Mouse (Mus musculus) lung, postnatal 0 days (tissue): ENCODE results near the gene Med26. TPM values are rescaled to one million over a fixed set of nuclear protein-coding genes. Genes with fewer than 3 reads are reported as not detected.

Experiments
- ATAC-seq: fragments of 200-750 bp; cut with Nextera tagmentation; 2 replicates; pipeline ENCODE4 v1.8.0; 2017; ENCODE audit warnings: moderate library complexity
- DNase-seq: peaks from one replicate; pipeline ENCODE4 v3.0.0-alpha.2; 2016; ENCODE audit warnings: low spot score
- H3K27ac ChIP-seq: fragments of 300-500 bp; sonication (generic); 2 replicates; pipeline ENCODE4 v1.5.1; 2014; ENCODE audit warnings: antibody characterized with exemption, mild to moderate bottlenecking, low read length, mixed read lengths
- H3K27me3 ChIP-seq: fragments of 300-500 bp; sonication (generic); replicated peaks from 2 replicates; pipeline ENCODE4 v1.6.1; 2014; ENCODE audit warnings: low read length, mixed read lengths; ENCODE audit not compliant: insufficient read depth
- H3K36me3 ChIP-seq: fragments of 300-500 bp; sonication (generic); 2 replicates; pipeline ENCODE4 v1.6.1; 2014; ENCODE audit warnings: low read length, mixed read lengths; ENCODE audit not compliant: insufficient read depth
- H3K4me1 ChIP-seq: fragments of 300-500 bp; sonication (generic); 2 replicates; pipeline ENCODE4 v1.6.1; 2014; ENCODE audit warnings: antibody characterized with exemption, low read depth, low read length, mixed read lengths; ENCODE audit not compliant: insufficient read depth
- H3K4me2 ChIP-seq: fragments of 300-500 bp; sonication (generic); replicated peaks from 2 replicates; pipeline ENCODE4 v1.6.1; 2014; ENCODE audit warnings: low read depth, mild to moderate bottlenecking, low read length, moderate library complexity, mixed read lengths
- H3K4me3 ChIP-seq: fragments of 300-500 bp; sonication (generic); 2 replicates; pipeline ENCODE4 v1.5.1; 2014; ENCODE audit warnings: low read depth, low read length
- H3K9ac ChIP-seq: fragments of 300-500 bp; sonication (generic); replicated peaks from 2 replicates; pipeline ENCODE4 v1.6.1; 2014; ENCODE audit warnings: low read depth, mild to moderate bottlenecking
- H3K9me3 ChIP-seq: fragments of 300-500 bp; sonication (generic); 2 replicates; pipeline ENCODE4 v1.6.1; 2016; ENCODE audit warnings: low read length, mixed read lengths
- CTCF ChIP-seq: IDR thresholded peaks from 2 replicates; pipeline ENCODE4 v1.5.1; 2016; ENCODE audit warnings: antibody characterized with exemption, mild to moderate bottlenecking
- EP300 ChIP-seq: IDR thresholded peaks from 2 replicates; pipeline ENCODE4 v1.6.1; 2016; ENCODE audit warnings: antibody characterized with exemption, mild to moderate bottlenecking, control low read depth
- WGBS: fragments of 180-500 bp; shearing (Covaris S2); extraction: QIAGEN DNeasy Blood & Tissue Kit; methylation state at CpG from one replicate; pipeline ENCODE4 v1.1.7; 2014; 5-methylcytosine and 5-hydroxymethylcytosine counted together
- polyA plus RNA-seq: library from polyadenylated mRNA; unstranded; fragments of >200 nt; fragmentation: Nextera tagmentation; extraction: Ambion mirVana; gene quantifications from 2 replicates; pipeline ENCODE4 v1.2.1, GENCODE M21; 2015

Med26 gene
- polyA plus RNA-seq, 1 experiment from 2014 or later, result 9.6 TPM

DNA sequence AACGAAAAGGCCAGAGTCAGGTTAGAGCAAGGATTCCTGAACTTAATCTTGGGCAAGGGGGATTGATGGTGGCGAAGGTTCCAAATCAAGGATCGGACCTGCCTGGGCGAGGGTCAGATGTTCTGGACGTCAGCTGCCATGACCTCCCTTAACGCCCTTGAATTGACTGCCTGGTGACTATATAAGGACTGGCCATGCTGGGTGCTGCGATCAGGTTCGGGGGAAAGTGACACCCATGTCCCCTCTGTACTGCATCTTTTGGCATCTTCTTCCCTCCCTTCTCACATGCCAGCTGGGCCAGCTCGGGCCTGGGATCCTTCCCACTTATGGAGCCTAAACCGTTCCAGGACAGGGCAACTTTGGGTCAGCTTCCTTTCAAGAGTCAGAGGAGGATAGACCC is 24.4 kb upstream of the Med26 start:
- Histone ChIP-seq H3K4me1 (peaks cover 18% of the 10 kb centered on the region), H3K27ac (peak overlapping the region; percentile 95; the same call in 1 of the 2 replicates), H3K4me3 (peak overlapping the region; percentile 50), H3K4me2 (peak overlapping the region; percentile 87), H3K9ac (peak overlapping the region; percentile 58), H3K27me3 (no peaks in the 10 kb centered on the region), H3K9me3 (no peaks in the 10 kb centered on the region), H3K36me3 (peaks cover 8% of the 10 kb centered on the region; the same call in 1 of the 2 replicates)
- ATAC-seq, result no peak
- no peak for TF ChIP-seq EP300
- no peak for TF ChIP-seq CTCF
- 7% methylated on average over 10 of the region's 10 CpGs for WGBS
- peak; percentile 16 for DNase-seq

DNA sequence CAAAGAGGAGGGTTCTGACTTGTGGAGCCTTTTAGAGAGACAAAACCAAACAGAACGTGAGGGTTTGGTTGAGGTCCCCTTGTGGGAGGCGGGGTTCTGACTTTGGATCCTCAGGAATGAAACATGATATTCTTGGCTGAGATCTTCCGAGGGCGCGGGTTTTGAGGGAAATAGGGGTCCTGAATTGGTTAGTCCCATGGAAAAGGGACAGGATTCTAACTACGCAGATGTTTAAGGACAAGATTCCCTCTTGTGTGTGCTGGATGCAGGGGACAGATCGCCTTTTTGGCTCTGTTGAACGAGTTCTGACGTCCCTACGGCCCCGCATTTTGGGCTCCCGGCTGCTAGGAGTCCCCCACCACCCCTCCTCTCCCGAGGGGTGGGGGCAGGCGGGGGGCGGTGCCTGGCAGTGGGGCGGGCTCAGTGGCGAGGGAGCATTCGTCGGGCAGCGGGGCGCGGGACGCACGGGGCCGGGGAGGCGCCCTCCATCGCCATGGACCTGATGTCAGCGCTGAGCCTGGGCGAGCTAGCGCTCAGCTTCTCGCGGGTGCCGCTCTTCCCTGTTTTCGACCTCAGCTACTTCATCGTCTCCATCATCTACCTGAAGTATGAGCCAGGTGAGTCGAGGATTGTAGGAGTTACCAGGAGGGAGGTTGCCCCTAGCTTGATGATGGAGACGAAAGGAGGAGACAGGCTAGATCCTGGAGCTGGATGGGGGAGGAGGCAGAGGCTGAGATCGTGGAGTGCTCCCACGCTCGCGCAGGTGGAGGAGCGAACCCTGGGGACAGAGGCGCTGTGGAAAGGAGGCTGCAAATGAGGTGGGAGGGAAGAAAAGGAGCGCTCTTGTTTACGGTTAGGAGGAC is 23.8 kb upstream of the Med26 start, which contains the start of gene Tmem38a:
Gene Tmem38a (plus strand): TSS at position 445 of the 863 bp plus-strand sequence.
- DNase-seq, result peak; percentile 89
- TF ChIP-seq EP300 (no peak), CTCF (no peak)
- Histone ChIP-seq H3K4me2 (peak within 1 kb of the TSS; percentile 87), H3K36me3 (peaks cover 13% of the 10 kb centered on the region; the same call in 1 of the 2 replicates), H3K27ac (peak within 1 kb of the TSS; percentile 95), H3K9ac (peak within 1 kb of the TSS; percentile 58), H3K27me3 (no peaks in the 10 kb centered on the region), H3K4me1 (peaks cover 18% of the 10 kb centered on the region), H3K9me3 (no peaks in the 10 kb centered on the region), H3K4me3 (peak within 1 kb of the TSS; percentile 50)
- ATAC-seq, result peak; percentile 36
- under 1% methylated on average over 40 of the region's 45 CpGs for WGBS

DNA sequence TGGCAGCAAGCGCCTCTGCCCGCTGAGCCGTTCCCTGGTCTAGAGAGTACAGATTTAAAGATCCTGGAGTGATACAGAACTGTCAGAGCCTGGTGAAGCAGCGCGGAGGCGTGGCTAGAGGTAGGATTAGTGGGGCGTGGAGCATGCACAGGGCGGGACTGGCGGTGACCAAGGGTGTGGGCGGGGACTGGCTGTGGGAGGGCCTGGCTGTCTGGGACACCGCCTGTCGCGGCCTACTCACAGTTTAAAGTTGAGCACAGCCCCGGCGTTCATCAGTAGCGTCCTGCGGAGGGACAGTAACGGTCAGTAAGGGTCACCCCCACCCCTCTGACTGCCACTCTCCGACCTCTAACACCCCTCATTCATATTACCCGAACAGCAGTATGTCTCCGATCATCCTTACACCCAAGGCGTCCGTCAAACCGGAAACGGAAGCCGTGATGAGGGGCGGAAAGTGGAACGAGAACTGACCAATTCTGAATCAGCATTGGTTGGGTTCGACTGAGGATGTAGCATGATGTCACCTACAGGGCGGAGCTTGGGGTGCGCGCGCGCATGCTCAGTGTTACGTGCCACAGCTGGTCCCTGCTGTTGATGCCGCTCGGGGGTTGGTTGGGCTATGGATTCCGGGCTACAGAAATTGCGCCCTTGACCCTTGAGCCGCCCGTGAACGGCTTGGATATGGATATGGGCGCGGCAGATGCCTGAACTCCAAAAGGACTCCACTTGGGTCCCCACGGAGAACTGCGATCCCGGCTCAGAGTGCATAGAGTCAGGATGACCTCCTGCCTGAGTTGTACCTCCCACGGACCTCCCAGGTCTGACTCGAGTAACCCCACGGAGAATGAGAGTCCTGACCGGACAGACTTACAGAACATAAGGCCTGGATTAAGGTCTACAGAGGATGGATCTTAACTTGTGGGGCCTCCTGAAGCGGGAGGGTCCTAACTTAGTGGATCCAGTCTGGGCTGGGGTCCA is 22.9 kb upstream of the Med26 start, which contains the start of gene Smim7:
Gene Smim7 (minus strand): TSS at position 456 of the 978 bp plus-strand sequence.
- peak within 1 kb of the TSS; percentile 87 for H3K4me2 ChIP-seq
- H3K9me3 ChIP-seq, result no peaks in the 10 kb centered on the region
- ATAC-seq (peak; percentile 97), DNase-seq (peak; percentile 99)
- H3K27ac ChIP-seq, result peak within 1 kb of the TSS; percentile 95
- peak; percentile 57; the same call in 1 of the 2 replicates for TF ChIP-seq EP300
- 0 out of 2 replicates have a peak, but pooled peaks have one; percentile 3 for TF ChIP-seq CTCF
- H3K36me3 ChIP-seq, result peaks cover 15% of the 10 kb centered on the region; the same call in 1 of the 2 replicates
- no peaks in the 10 kb centered on the region for H3K27me3 ChIP-seq
- H3K4me1 ChIP-seq, result peaks cover 18% of the 10 kb centered on the region
- peak within 1 kb of the TSS; percentile 58 for H3K9ac ChIP-seq
- peak within 1 kb of the TSS; percentile 50 for H3K4me3 ChIP-seq
- under 1% methylated on average over 52 of the region's 52 CpGs for WGBS

DNA sequence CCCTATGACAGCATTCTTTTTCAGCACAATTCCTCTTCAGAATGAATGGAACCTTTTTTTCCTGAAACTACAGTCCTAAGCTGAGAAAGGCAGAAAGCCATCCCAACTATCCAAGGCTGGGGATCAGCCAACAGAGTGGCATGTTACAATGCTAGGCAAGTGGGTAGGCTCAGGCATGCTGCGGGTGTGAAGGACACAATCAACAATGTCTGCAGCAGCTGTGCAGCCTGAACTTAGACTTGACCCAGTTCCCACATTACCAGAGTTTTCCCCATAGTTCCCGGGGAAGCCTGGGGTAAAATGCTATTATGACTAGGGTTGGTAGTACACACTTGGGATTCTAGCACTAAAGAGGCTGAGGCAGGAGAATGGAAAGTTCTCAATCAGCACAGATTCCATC is 17.9 kb upstream of the Med26 start:
- Histone ChIP-seq H3K4me1 (peaks cover 10% of the 10 kb centered on the region), H3K27me3 (no peaks in the 10 kb centered on the region), H3K4me3 (no peak overlapping the region), H3K9me3 (no peaks in the 10 kb centered on the region), H3K36me3 (peaks cover 27% of the 10 kb centered on the region), H3K9ac (no peak overlapping the region), H3K4me2 (no peak overlapping the region), H3K27ac (no peak overlapping the region)
- TF ChIP-seq CTCF (no peak), EP300 (no peak)
- no peak for ATAC-seq
- 96% methylated on average over 2 of the region's 2 CpGs for WGBS
- no peak for DNase-seq

DNA sequence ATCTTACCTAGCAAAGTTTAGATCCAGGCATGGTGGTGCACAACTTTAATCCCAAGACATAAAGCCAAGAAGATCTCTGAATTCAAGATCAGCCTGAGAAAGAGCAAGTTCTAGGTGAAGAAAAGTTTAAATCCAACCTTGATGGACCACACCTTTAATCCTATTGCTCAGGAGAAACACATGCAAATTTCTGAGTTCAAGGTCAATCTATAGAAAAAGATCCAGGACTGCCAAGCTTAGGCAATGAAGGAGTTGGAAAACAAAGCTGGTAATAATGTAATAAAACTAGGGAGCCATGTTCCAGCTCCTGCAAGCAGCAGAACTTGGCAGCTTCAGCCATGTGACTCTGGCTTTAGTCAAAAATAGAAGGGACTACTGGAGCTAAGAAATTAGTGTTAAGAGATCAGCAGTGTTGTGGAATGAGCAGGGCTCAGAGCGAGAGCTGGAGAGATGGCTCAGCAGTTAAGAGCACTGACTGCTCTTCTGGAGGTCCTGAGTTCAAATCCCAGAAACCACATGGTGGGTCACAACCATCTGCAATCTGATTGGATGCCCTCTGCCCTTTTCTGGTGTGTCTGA is 13.1 kb upstream of the Med26 start:
- Histone ChIP-seq H3K9me3 (no peaks in the 10 kb centered on the region), H3K4me1 (no peaks in the 10 kb centered on the region), H3K27ac (no peak overlapping the region), H3K36me3 (peaks cover 13% of the 10 kb centered on the region; the same call in 1 of the 2 replicates), H3K4me3 (no peak overlapping the region), H3K27me3 (no peaks in the 10 kb centered on the region), H3K9ac (no peak overlapping the region), H3K4me2 (no peak overlapping the region)
- no peak for TF ChIP-seq EP300
- TF ChIP-seq CTCF, result no peak
- DNase-seq (no peak), ATAC-seq (no peak)
- WGBS, result 88% methylated on average over 1 of the region's 1 CpGs
